Comparison of ENCODE assay signal across 31 mouse cellular contexts in genomic region chr5:151601696-151602095, GRCm38 (mm10). TPM values are rescaled to one million over a fixed set of nuclear protein-coding genes. Genes with fewer than 3 reads are reported as not detected.
A peak's percentile ranks its signal among the peaks of the same experiment; 100 is the strongest.
DNase-seq lines count a peak whose midpoint lies in the region; ATAC-seq and TF ChIP-seq lines count a peak whose summit lies in the region.
"Had no signal": no experiment of that assay in that cellular context is flagged by ENCODE, and none has a peak within 500 bp of the region (broad histone marks: within the 10 kb centered on the region; RNA-seq: fewer than 3 reads in every experiment).

No protein-coding gene starts in this region.

- H3K27ac ChIP-seq in kidney, adult 2 months (ENCODE audit: insufficient read depth, low read depth, low read length): no peak overlapping the region
- no peak overlapping the region for H3K27ac ChIP-seq in kidney, embryonic 14.5 days (ENCODE audit: low read depth, low read length)
- no peak overlapping the region for H3K27ac ChIP-seq in liver, postnatal 0 days (ENCODE audit: low read depth)
- no peak overlapping the region for H3K27ac ChIP-seq in liver, embryonic 11.5 days (ENCODE audit: low read depth, low read length)
- H3K27ac ChIP-seq: embryonic facial prominence, embryonic 12.5 days; embryonic facial prominence, embryonic 15.5 days; gastrocnemius, adult 2 months; hindbrain, embryonic 12.5 days; hindbrain, embryonic 15.5 days had no signal

- TF ChIP-seq POLR2A in kidney, adult 2 months (IDR thresholded peaks at IDR 0.05; ENCODE audit: low read depth, low read length): no peak

- no peaks in the 10 kb centered on the region for H3K27me3 ChIP-seq in kidney, adult 2 months (replicated peaks; ENCODE audit: control insufficient read depth, insufficient read depth, low read length)
- no peaks in the 10 kb centered on the region for H3K27me3 ChIP-seq in kidney, embryonic 14.5 days (ENCODE audit: control insufficient read depth, insufficient read depth, low read length)
- H3K27me3 ChIP-seq in liver, postnatal 0 days (ENCODE audit: insufficient read depth, low read length): no peaks in the 10 kb centered on the region
- no peaks in the 10 kb centered on the region for H3K27me3 ChIP-seq in liver, embryonic 11.5 days (replicated peaks; ENCODE audit: control insufficient read depth, insufficient read depth, low read length)
- H3K27me3 ChIP-seq: embryonic facial prominence, embryonic 12.5 days; embryonic facial prominence, embryonic 15.5 days; hindbrain, embryonic 12.5 days; hindbrain, embryonic 15.5 days had no signal

- DNase-seq in adrenal gland, postnatal 10 days: peak; percentile 1
- DNase-seq in adrenal gland, adult (ENCODE audit: inconsistent age in 2 of 2, low spot score in 1 of 2): no peak
- peak; percentile 1 for DNase-seq in kidney, adult 2 months
- peak; percentile 1 for DNase-seq in kidney, postnatal 14 days
- DNase-seq in kidney, postnatal 4 days: no peak
- DNase-seq in liver, postnatal 0 days: peak; percentile 57
- no peak for DNase-seq in liver, embryonic 11.5 days (ENCODE audit: low spot score)
- DNase-seq: adrenal gland, adult 2 months; adrenal gland, postnatal 25 days; cerebellum, adult 11-12 months; cerebellum, adult 8-10 months; cerebellum, postnatal 10 days; cerebellum, postnatal 36 days; forebrain, postnatal 0 days; gastrocnemius, adult 2 months; gastrocnemius, postnatal 14 days; heart, adult 11 months had no signal

- no peak for TF ChIP-seq EP300 in liver, postnatal 0 days (IDR thresholded peaks at IDR 0.05; ENCODE audit: low read depth)

- H3K4me3 ChIP-seq in kidney, adult 2 months (ENCODE audit: insufficient read depth, low read depth, low read length): no peak overlapping the region
- no peak overlapping the region for H3K4me3 ChIP-seq in kidney, embryonic 14.5 days (ENCODE audit: low read length)
- H3K4me3 ChIP-seq in liver, postnatal 0 days (ENCODE audit: low read depth, low read length): no peak overlapping the region
- no peak overlapping the region for H3K4me3 ChIP-seq in liver, embryonic 11.5 days (ENCODE audit: low read depth, low read length)
- H3K4me3 ChIP-seq: embryonic facial prominence, embryonic 12.5 days; embryonic facial prominence, embryonic 15.5 days; gastrocnemius, adult 2 months; hindbrain, embryonic 12.5 days; hindbrain, embryonic 15.5 days had no signal

- no peak for TF ChIP-seq CTCF in kidney, adult 2 months (conservative IDR thresholded peaks at IDR 0.05; ENCODE audit: insufficient read depth, insufficient read length, low read depth, low read length)
- no peak for TF ChIP-seq CTCF in liver, postnatal 0 days (IDR thresholded peaks at IDR 0.05; ENCODE audit: low read depth)

- no peak overlapping the region for H3K9ac ChIP-seq in kidney, embryonic 14.5 days (ENCODE audit: low read depth, low read length)
- no peak overlapping the region for H3K9ac ChIP-seq in liver, postnatal 0 days (replicated peaks)
- H3K9ac ChIP-seq in liver, embryonic 11.5 days (ENCODE audit: low read depth, low read length): no peak overlapping the region
- H3K9ac ChIP-seq: embryonic facial prominence, embryonic 12.5 days; embryonic facial prominence, embryonic 15.5 days; forebrain, postnatal 0 days; hindbrain, embryonic 12.5 days; hindbrain, embryonic 15.5 days had no signal

- no peak overlapping the region for H3K4me2 ChIP-seq in kidney, embryonic 14.5 days (replicated peaks; ENCODE audit: low read depth, low read length)
- H3K4me2 ChIP-seq in liver, postnatal 0 days (ENCODE audit: low read depth, low read length): no peak overlapping the region
- no peak overlapping the region for H3K4me2 ChIP-seq in liver, embryonic 11.5 days
- H3K4me2 ChIP-seq: embryonic facial prominence, embryonic 12.5 days; embryonic facial prominence, embryonic 15.5 days; heart, embryonic 11.5 days; hindbrain, embryonic 12.5 days; hindbrain, embryonic 15.5 days had no signal

- H3K9me3 ChIP-seq in kidney, embryonic 14.5 days (ENCODE audit: control insufficient read depth, low read length): no peaks in the 10 kb centered on the region
- no peaks in the 10 kb centered on the region for H3K9me3 ChIP-seq in liver, postnatal 0 days (ENCODE audit: low read length)
- no peaks in the 10 kb centered on the region for H3K9me3 ChIP-seq in liver, embryonic 11.5 days (ENCODE audit: control insufficient read depth, low read length)
- H3K9me3 ChIP-seq: embryonic facial prominence, embryonic 12.5 days; embryonic facial prominence, embryonic 15.5 days; hindbrain, embryonic 12.5 days; hindbrain, embryonic 15.5 days had no signal

- no peaks in the 10 kb centered on the region for H3K36me3 ChIP-seq in kidney, adult 2 months (ENCODE audit: control insufficient read depth, insufficient read depth, low read length)
- H3K36me3 ChIP-seq in kidney, embryonic 14.5 days (ENCODE audit: control insufficient read depth, insufficient read depth, low read length): no peaks in the 10 kb centered on the region
- no peaks in the 10 kb centered on the region for H3K36me3 ChIP-seq in liver, postnatal 0 days (replicated peaks; ENCODE audit: insufficient read depth, low read length)
- H3K36me3 ChIP-seq in liver, embryonic 11.5 days (ENCODE audit: control insufficient read depth, insufficient read depth, low read length): no peaks in the 10 kb centered on the region
- H3K36me3 ChIP-seq: embryonic facial prominence, embryonic 12.5 days; embryonic facial prominence, embryonic 15.5 days; hindbrain, embryonic 12.5 days; hindbrain, embryonic 15.5 days had no signal

- 31% methylated on average over 1 of the region's 1 CpGs for WGBS in kidney, adult 2 months
- 23% methylated on average over 1 of the region's 1 CpGs for WGBS in kidney, embryonic 14.5 days
- WGBS in liver, postnatal 0 days (ENCODE audit: insufficient replicate concordance): 62% methylated on average over 1 of the region's 1 CpGs
- WGBS in liver, embryonic 11.5 days: 36% methylated on average over 1 of the region's 1 CpGs

- H3K4me1 ChIP-seq in kidney, adult 2 months (ENCODE audit: control insufficient read depth, insufficient read depth, low read length): no peaks in the 10 kb centered on the region
- no peaks in the 10 kb centered on the region for H3K4me1 ChIP-seq in kidney, embryonic 14.5 days (ENCODE audit: control insufficient read depth, insufficient read depth, low read length)
- no peaks in the 10 kb centered on the region; the same call in 1 of the 2 replicates for H3K4me1 ChIP-seq in liver, postnatal 0 days (ENCODE audit: insufficient read depth)
- no peaks in the 10 kb centered on the region for H3K4me1 ChIP-seq in liver, embryonic 11.5 days (replicated peaks; ENCODE audit: control insufficient read depth, insufficient read depth, low read length)
- H3K4me1 ChIP-seq: embryonic facial prominence, embryonic 12.5 days; embryonic facial prominence, embryonic 15.5 days; hindbrain, embryonic 12.5 days; hindbrain, embryonic 15.5 days had no signal

- no peak for ATAC-seq in kidney, embryonic 14.5 days (ENCODE audit: low FRiP score, low TSS enrichment)
- peak; percentile 66 for ATAC-seq in liver, postnatal 0 days
- ATAC-seq in liver, embryonic 11.5 days (replicated peaks; ENCODE audit: low FRiP score): no peak
- ATAC-seq: forebrain, embryonic 14.5 days; forebrain, postnatal 0 days had no signal

RNA-seq across cellular contexts. Expression of gene Vmn2r18, which starts 4.1 kb away (rescaled TPM):
- not detected for total RNA-seq in adrenal gland, postnatal 10 days (2021)
- not detected in 2 replicates for polyA plus RNA-seq in kidney, adult 2 months (2012; rRNA removed)
- polyA plus RNA-seq in kidney, embryonic 14.5 days (2014; fragmentation: Nextera tagmentation; extraction: Ambion mirVana): 0.11 TPM in 1 of 2 replicates, not detected in the other
- 0.04 TPM in 1 of 2 replicates, not detected in the other for polyA plus RNA-seq in liver, postnatal 0 days (2015; fragmentation: Nextera tagmentation; extraction: Ambion mirVana)
- 0.09 and 0.18 TPM in 2 replicates for polyA plus RNA-seq in liver, embryonic 11.5 days (2014; fragmentation: Nextera tagmentation; extraction: Ambion mirVana)
- total RNA-seq: adrenal gland, adult 2 months; adrenal gland, postnatal 25 days; forebrain, postnatal 0 days; gastrocnemius, adult 2 months; gastrocnemius, postnatal 14 days; gastrocnemius, postnatal 4 days; heart, adult 8-10 months; heart, postnatal 25 days; hematopoietic stem cell, adult 5-6 weeks had no signal
- polyA plus RNA-seq: adrenal gland, adult 2 months; cortical plate, adult 2 months; forebrain, embryonic 14.5 days; heart, embryonic 11.5 days; heart, embryonic 14.5 days; heart, postnatal 0 days; hindbrain, embryonic 15.5 days had no signal

RNA-seq across cellular contexts. Expression of gene Rfc3, which starts 49.3 kb away (rescaled TPM):
- 10 to 100 TPM; 22.8 to 34.0 TPM for total RNA-seq in adrenal gland, postnatal 10 days (2021)
- 5.5 and 6.1 TPM in 2 replicates for polyA plus RNA-seq in kidney, adult 2 months (2012; rRNA removed)
- polyA plus RNA-seq in kidney, embryonic 14.5 days (2014; fragmentation: Nextera tagmentation; extraction: Ambion mirVana): 114 and 133 TPM in 2 replicates
- 26.7 and 28.5 TPM in 2 replicates for polyA plus RNA-seq in liver, postnatal 0 days (2015; fragmentation: Nextera tagmentation; extraction: Ambion mirVana)
- 101 and 103 TPM in 2 replicates for polyA plus RNA-seq in liver, embryonic 11.5 days (2014; fragmentation: Nextera tagmentation; extraction: Ambion mirVana)

Comparison
In these comparisons a context has a peak if more than half of its experiments do, and no peak if none do; other contexts are left out.
1. DNase-seq: peak in adrenal gland, postnatal 10 days (single experiment), kidney, adult 2 months (single experiment), kidney, postnatal 14 days (single experiment) and liver, postnatal 0 days (single experiment); none in adrenal gland, adult (0 of 2), kidney, postnatal 4 days (0 of 2) and liver, embryonic 11.5 days (single experiment).